Mouse (Mus musculus): ENCODE results near the gene Cstf2t.

GRCm38 (mm10) chr19:31046601-31047000 is 36.0 kb upstream of the Cstf2t start:
- TF ChIP-seq CTCF (IDR thresholded peaks at IDR 0.05; ENCODE audit: low read depth, low read length) (no peak), POLR2A (IDR thresholded peaks at IDR 0.05; ENCODE audit: borderline replicate concordance, low read depth, low read length) (no peak)

All from bone marrow macrophage, adult 2 months (primary cell).